Mouse (Mus musculus) embryonic facial prominence, embryonic 11.5 days (tissue): ENCODE results near the gene Rab2b. TPM values are rescaled to one million over a fixed set of nuclear protein-coding genes. Genes with fewer than 3 reads are reported as not detected.

ENCODE experiments used
- ATAC-seq: fragments of 200-750 bp; cut with Nextera tagmentation; replicated peaks from 2 replicates; pipeline ENCODE4 v1.8.0; 2017; ENCODE audit warnings: low read depth; ENCODE audit not compliant: insufficient number of reproducible peaks, low FRiP score, low TSS enrichment
- DNase-seq: peaks from one replicate; pipeline ENCODE4 v3.0.0-alpha.2; 2015; ENCODE audit warnings: low spot score
- H3K27ac ChIP-seq: fragments of 300-500 bp; sonication (generic); replicated peaks from 2 replicates; pipeline ENCODE4 v1.5.1; 2014; ENCODE audit warnings: mild to moderate bottlenecking, low read depth, low read length, control low read depth
- H3K27me3 ChIP-seq: fragments of 300-500 bp; sonication (generic); 2 replicates; pipeline ENCODE4 v1.6.1; 2014; ENCODE audit warnings: mild to moderate bottlenecking, low read length, moderate library complexity, mixed read lengths; ENCODE audit not compliant: control insufficient read depth, insufficient read depth
- H3K36me3 ChIP-seq: fragments of 300-500 bp; sonication (generic); replicated peaks from 2 replicates; pipeline ENCODE4 v1.6.1; 2014; ENCODE audit warnings: low read depth, mild to moderate bottlenecking, low read length, moderate library complexity, mixed read lengths; ENCODE audit not compliant: control insufficient read depth, insufficient read depth
- H3K4me1 ChIP-seq: fragments of 300-500 bp; sonication (generic); 2 replicates; pipeline ENCODE4 v1.6.1; 2014; ENCODE audit warnings: low read length, mixed read lengths; ENCODE audit not compliant: control insufficient read depth, insufficient read depth
- H3K4me2 ChIP-seq: fragments of 300-500 bp; sonication (generic); 2 replicates; pipeline ENCODE4 v1.6.1; 2014; ENCODE audit warnings: low read depth, mild to moderate bottlenecking, control low read depth, low read length, moderate library complexity
- H3K4me3 ChIP-seq: fragments of 300-500 bp; sonication (generic); 2 replicates; pipeline ENCODE4 v1.5.1; 2014; ENCODE audit warnings: low read depth, low read length, control low read depth
- H3K9ac ChIP-seq: fragments of 300-500 bp; sonication (generic); replicated peaks from 2 replicates; pipeline ENCODE4 v1.6.1; 2014; ENCODE audit warnings: mild to moderate bottlenecking, control low read depth, low read length
- H3K9me3 ChIP-seq: fragments of 300-500 bp; sonication (generic); replicated peaks from 2 replicates; pipeline ENCODE4 v1.6.1; 2016; ENCODE audit warnings: mild to moderate bottlenecking, low read length, inconsistent platforms, mixed read lengths; ENCODE audit not compliant: control insufficient read depth
- WGBS: fragments of 180-500 bp; shearing (Covaris S2); extraction: QIAGEN DNeasy Blood & Tissue Kit; methylation state at CpG from one replicate; pipeline ENCODE4 v1.1.7; 2014; 5-methylcytosine and 5-hydroxymethylcytosine counted together
- polyA plus RNA-seq: library from polyadenylated mRNA; unstranded; fragments of >200 nt; fragmentation: Nextera tagmentation; extraction: Ambion mirVana; gene quantifications from 2 replicates; pipeline ENCODE4 v1.2.1, GENCODE M21; 2014

Gene Rab2b
- 26.1 and 26.5 TPM in 2 replicates for polyA plus RNA-seq

GRCm38 (mm10) chr14:52278932-52279746 lies at the start of gene Rab2b, which contains the start of gene Tox4:
Gene Rab2b, minus strand, starts transcription at chr14:52279545.
Gene Tox4, plus strand, starts transcription at chr14:52279146.
- DNase-seq, result peak; percentile 99
- H3K36me3 ChIP-seq, result no peaks in the 10 kb centered on the region
- peak within 1 kb of the TSS; percentile 57 for H3K4me2 ChIP-seq
- no peak within 1 kb of the TSS; the same call in 1 of the 2 replicates for H3K27ac ChIP-seq
- no peaks in the 10 kb centered on the region for H3K27me3 ChIP-seq
- H3K9me3 ChIP-seq, result no peaks in the 10 kb centered on the region
- WGBS, result 0% methylated on average over 66 of the region's 66 CpGs
- peak within 1 kb of the TSS; percentile 78 for H3K9ac ChIP-seq
- no peaks in the 10 kb centered on the region for H3K4me1 ChIP-seq
- peak; percentile 99 for ATAC-seq
- H3K4me3 ChIP-seq, result peak within 1 kb of the TSS; percentile 88

DNA sequence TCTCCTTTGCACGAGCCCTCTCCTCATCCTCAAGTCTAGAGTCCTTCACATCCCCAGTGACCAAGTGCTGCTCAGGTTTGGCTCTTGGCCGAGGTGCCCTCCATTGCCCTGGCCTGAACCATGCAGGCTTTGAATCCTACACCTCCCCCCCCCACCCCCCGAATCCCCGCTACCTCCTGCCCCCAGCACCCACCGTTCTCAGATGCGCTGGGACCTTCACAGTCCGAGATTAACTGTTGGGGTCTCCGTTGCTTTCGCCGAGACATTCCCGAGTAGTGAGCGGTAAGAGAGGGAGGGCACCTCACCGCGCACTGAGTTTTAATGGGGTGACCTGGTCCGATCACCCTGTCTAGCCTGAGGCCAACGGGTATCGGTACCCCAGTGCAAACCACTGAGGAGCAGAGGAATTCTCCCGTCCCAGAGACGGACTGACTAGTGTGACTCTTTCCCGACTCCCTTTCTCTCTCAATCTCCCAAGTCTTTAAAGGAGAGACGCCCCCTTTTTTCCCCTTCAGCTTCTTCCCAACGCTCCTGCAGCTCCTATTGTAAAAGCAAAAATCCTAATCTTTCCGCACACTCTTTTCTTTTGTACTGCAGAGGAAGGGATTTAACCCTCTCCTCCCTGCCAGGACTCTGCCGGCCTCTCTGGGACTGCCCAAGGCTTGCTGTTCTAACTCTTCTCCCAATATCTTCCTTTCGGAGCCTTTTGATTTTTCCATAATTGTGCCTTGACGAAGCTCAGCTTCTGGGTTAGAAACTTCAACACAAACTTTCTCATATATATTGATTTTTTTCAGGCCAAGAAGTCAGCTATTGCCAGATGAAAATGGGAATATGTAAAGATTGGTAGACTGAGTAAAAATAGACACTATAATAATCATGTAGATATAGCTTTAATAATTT lies 48.8 kb upstream of the Rab2b start, which contains the start of gene Sall2:
Sall2 (minus strand) TSS at position 853 of the 903 bp plus-strand sequence.
- DNase-seq (peak; percentile 52), ATAC-seq (peak; percentile 79)
- Histone ChIP-seq H3K4me3 (peak within 1 kb of the TSS; percentile 51), H3K27ac (peak within 1 kb of the TSS; percentile 61), H3K36me3 (no peaks in the 10 kb centered on the region), H3K9ac (peak within 1 kb of the TSS; percentile 69), H3K27me3 (no peaks in the 10 kb centered on the region), H3K4me2 (peak within 1 kb of the TSS; percentile 81), H3K4me1 (no peaks in the 10 kb centered on the region), H3K9me3 (no peaks in the 10 kb centered on the region)
- under 1% methylated on average over 26 of the region's 26 CpGs for WGBS

GRCm38 (mm10) chr14:52327375-52327901 lies 48.1 kb upstream of the Rab2b start:
- H3K27me3 ChIP-seq, result no peaks in the 10 kb centered on the region
- under 1% methylated on average over 14 of the region's 14 CpGs for WGBS
- peak overlapping the region; percentile 51 for H3K4me3 ChIP-seq
- H3K9ac ChIP-seq, result peak overlapping the region; percentile 69
- ATAC-seq (peak; percentile 50; the same call in 1 of the 2 replicates), DNase-seq (peak; percentile 64)
- no peaks in the 10 kb centered on the region for H3K4me1 ChIP-seq
- no peaks in the 10 kb centered on the region for H3K36me3 ChIP-seq
- no peaks in the 10 kb centered on the region for H3K9me3 ChIP-seq
- H3K27ac ChIP-seq, result peak overlapping the region; percentile 61; the same call in 1 of the 2 replicates
- H3K4me2 ChIP-seq, result peak overlapping the region; percentile 81

DNA sequence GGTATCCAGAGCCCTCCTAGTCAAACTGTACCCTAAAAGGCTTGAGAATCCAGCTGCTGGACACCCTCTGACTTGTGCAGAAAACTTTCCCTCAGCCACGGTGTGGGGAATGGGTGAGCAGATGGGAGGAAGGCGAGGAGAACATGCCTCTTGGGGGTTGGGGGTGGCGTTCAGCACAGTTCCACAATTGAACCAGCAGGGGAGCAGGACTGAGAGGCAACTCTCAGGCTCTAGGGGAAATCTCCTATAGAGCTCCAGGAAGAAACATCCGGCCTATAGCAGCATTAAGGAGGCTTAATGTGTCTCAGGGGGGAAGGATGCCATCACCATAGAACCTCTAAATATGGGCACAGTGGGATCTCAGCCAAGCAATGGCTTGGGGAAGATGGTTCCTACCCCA lies 46.5 kb upstream of the Rab2b start:
- Histone ChIP-seq H3K27ac (no peak overlapping the region), H3K4me3 (no peak overlapping the region), H3K36me3 (no peaks in the 10 kb centered on the region), H3K4me2 (peak overlapping the region; percentile 11; the same call in 1 of the 2 replicates), H3K9me3 (no peaks in the 10 kb centered on the region), H3K27me3 (no peaks in the 10 kb centered on the region), H3K9ac (no peak overlapping the region), H3K4me1 (no peaks in the 10 kb centered on the region)
- ATAC-seq (0 out of 2 replicates have a peak, but pooled peaks have one; percentile 27), DNase-seq (peak; percentile 53)
- WGBS, result 7% methylated on average over 4 of the region's 4 CpGs

- H3K36me3 ChIP-seq, result peaks cover 4% of the 10 kb centered on the region
- 65% methylated on average over 6 of the region's 6 CpGs for WGBS
- ATAC-seq (no peak), DNase-seq (no peak)
- no peak overlapping the region for H3K27ac ChIP-seq
- no peak overlapping the region for H3K4me2 ChIP-seq
- no peaks in the 10 kb centered on the region for H3K27me3 ChIP-seq
- no peak overlapping the region for H3K9ac ChIP-seq
- H3K9me3 ChIP-seq, result no peaks in the 10 kb centered on the region
- peaks cover 6% of the 10 kb centered on the region; the same call in 1 of the 2 replicates for H3K4me1 ChIP-seq
- no peak overlapping the region for H3K4me3 ChIP-seq
Measured at GRCm38 (mm10) chr14:52319361-52319760, 40.0 kb upstream of the Rab2b start.

GRCm38 (mm10) chr14:52316441-52317225 lies 37.3 kb upstream of the Rab2b start:
- peaks cover 27% of the 10 kb centered on the region for H3K36me3 ChIP-seq
- DNase-seq (peak; percentile 72), ATAC-seq (peak; percentile 80)
- H3K9ac ChIP-seq, result peak overlapping the region; percentile 94
- peak overlapping the region; percentile 80 for H3K4me3 ChIP-seq
- H3K4me1 ChIP-seq, result peaks cover 9% of the 10 kb centered on the region
- 5% methylated on average over 16 of the region's 16 CpGs for WGBS
- H3K27ac ChIP-seq, result peak overlapping the region; percentile 89
- no peaks in the 10 kb centered on the region for H3K27me3 ChIP-seq
- H3K9me3 ChIP-seq, result no peaks in the 10 kb centered on the region
- peak overlapping the region; percentile 87 for H3K4me2 ChIP-seq

- ATAC-seq (peak; percentile 86), DNase-seq (peak; percentile 87)
- Histone ChIP-seq H3K9ac (peak overlapping the region; percentile 94), H3K4me3 (peak overlapping the region; percentile 80), H3K36me3 (peaks cover 27% of the 10 kb centered on the region), H3K27ac (peak overlapping the region; percentile 89), H3K4me2 (peak overlapping the region; percentile 87), H3K9me3 (no peaks in the 10 kb centered on the region), H3K4me1 (peaks cover 9% of the 10 kb centered on the region), H3K27me3 (no peaks in the 10 kb centered on the region)
- 0% methylated on average over 29 of the region's 41 CpGs for WGBS
Measured at GRCm38 (mm10) chr14:52315792-52316440, 36.6 kb upstream of the Rab2b start.
